12 mouse cellular contexts compared by ENCODE assay signal in genomic region chr14:51827842-51828241, GRCm38 (mm10). TPM values are rescaled to one million over a fixed set of nuclear protein-coding genes. Genes with fewer than 3 reads are reported as not detected.
DNase-seq lines count a peak whose midpoint lies in the region; ATAC-seq and TF ChIP-seq lines count a peak whose summit lies in the region.
"Not testable (repeated sequence)": the region's sequence is repeated elsewhere in the genome, so short reads cannot be mapped to it uniquely, and the experiment has no call there.
"Had no signal": no experiment of that assay in that cellular context is flagged by ENCODE, and none has a peak within 500 bp of the region (broad histone marks: within the 10 kb centered on the region; RNA-seq: fewer than 3 reads in every experiment).

No protein-coding gene starts in this region.

- not testable (repeated sequence) for H3K4me3 ChIP-seq in ES-E14 (ENCODE audit: insufficient read depth in 1 of 2, low read depth in 1 of 2, low read length in 2 of 2, poor library complexity in 1 of 2, severe bottlenecking in 1 of 2); forebrain, embryonic 13.5 days; hindbrain, embryonic 11.5 days (ENCODE audit: low read depth, low read length); layer of hippocampus, adult 2 months

- not testable (repeated sequence) for H3K36me3 ChIP-seq in ES-E14 (ENCODE audit: control insufficient read depth, insufficient read depth, low read length, poor library complexity, severe bottlenecking); forebrain, embryonic 13.5 days (ENCODE audit: poor library complexity, severe bottlenecking); hindbrain, embryonic 11.5 days (ENCODE audit: control insufficient read depth, insufficient read depth, low read length)

- TF ChIP-seq POLR2A in brain, embryonic 14.5 days (IDR thresholded peaks at IDR 0.05; ENCODE audit: borderline replicate concordance, extremely low read depth, insufficient read depth, insufficient read length, poor library complexity, severe bottlenecking), result not testable (repeated sequence)

- H3K9me3 ChIP-seq in ES-E14 (ENCODE audit: control insufficient read depth, insufficient read depth, low read depth, low read length); forebrain, embryonic 13.5 days (replicated peaks); hindbrain, embryonic 11.5 days (ENCODE audit: control insufficient read depth, low read length): not testable (repeated sequence)

- H3K4me2 ChIP-seq in forebrain, embryonic 13.5 days; hindbrain, embryonic 11.5 days (replicated peaks; ENCODE audit: low read depth, low read length): not testable (repeated sequence)

- WGBS in forebrain, embryonic 13.5 days, result 41% methylated on average over 5 of the region's 5 CpGs
- WGBS in hindbrain, embryonic 11.5 days, result 44% methylated on average over 5 of the region's 5 CpGs

- not testable (repeated sequence) for DNase-seq in ES-E14 (ENCODE audit: low read depth, low spot score)
- DNase-seq in brain, embryonic 14.5 days (ENCODE audit: low read depth), result peak; percentile 25
- DNase-seq in hindbrain, embryonic 11.5 days (ENCODE audit: low spot score), result peak; percentile 18
- peak in 1 of 2 experiments; percentile 13 for DNase-seq in layer of hippocampus, adult 2 months (ENCODE audit: low spot score in 2 of 2)
- DNase-seq in lung, postnatal 36 days, result peak; percentile 19
- peak; percentile 39 for DNase-seq in retina, embryonic 14.5 days (ENCODE audit: low spot score)

- not testable (repeated sequence) for H3K4me1 ChIP-seq in ES-E14 (ENCODE audit: control insufficient read depth in 2 of 2, insufficient read depth in 2 of 2, low read length in 2 of 2, poor library complexity in 1 of 2); forebrain, embryonic 13.5 days; hindbrain, embryonic 11.5 days (replicated peaks; ENCODE audit: control insufficient read depth, insufficient read depth, low read length)

- in situ Hi-C loops in ES-E14 (cut with MboI; ENCODE audit: low sequenced_read_pairs in 2 of 2, unreplicated experiment in 2 of 2), result not testable (repeated sequence)

- not testable (repeated sequence) for H3K27ac ChIP-seq in ES-E14 (ENCODE audit: insufficient read depth, low read depth, low read length, poor library complexity, severe bottlenecking); forebrain, embryonic 13.5 days; hindbrain, embryonic 11.5 days (ENCODE audit: low read depth, low read length); layer of hippocampus, adult 2 months

- H3K9ac ChIP-seq in ES-E14 (ENCODE audit: insufficient read depth, low read depth, low read length, poor library complexity, severe bottlenecking); forebrain, embryonic 13.5 days; hindbrain, embryonic 11.5 days (ENCODE audit: low read depth, low read length): not testable (repeated sequence)

- H3K27me3 ChIP-seq in forebrain, embryonic 13.5 days; hindbrain, embryonic 11.5 days (ENCODE audit: control insufficient read depth, insufficient read depth, low read length): not testable (repeated sequence)

- peak; percentile 73; the same call in 1 of the 2 replicates for ATAC-seq in forebrain, embryonic 13.5 days
- not testable (repeated sequence) for ATAC-seq in hindbrain, embryonic 11.5 days (ENCODE audit: low FRiP score)

- peak; percentile 47; the same call in 1 of the 2 replicates for TF ChIP-seq CTCF in brain, embryonic 14.5 days (IDR thresholded peaks at IDR 0.05; ENCODE audit: borderline replicate concordance, extremely low read depth, insufficient read depth, insufficient read length)
- peak; percentile 74 for TF ChIP-seq CTCF in layer of hippocampus, adult 2 months (conservative IDR thresholded peaks at IDR 0.05)

TF ChIP-seq in ES-E14, 5 proteins besides CTCF, POLR2A, EP300 and RAD21:
- TF ChIP-seq MAFK (IDR thresholded peaks at IDR 0.05; ENCODE audit: insufficient read depth, low read depth, low read length), result peak; percentile 36; the same call in 1 of the 2 replicates

RNA-seq across cellular contexts. Expression of gene Ear6, which starts 25.7 kb away (rescaled TPM):
- total RNA-seq in ES-E14 (2012; rRNA removed), result not detected in 2 replicates
- 0.14 TPM in 1 of 2 replicates, not detected in the other for polyA plus RNA-seq in brain, embryonic 14.5 days (2012; rRNA removed)
- not detected in 2 replicates for polyA plus RNA-seq in forebrain, embryonic 13.5 days (2015; fragmentation: Nextera tagmentation; extraction: Ambion mirVana)
- polyA plus RNA-seq in hindbrain, embryonic 11.5 days (2014; fragmentation: Nextera tagmentation; extraction: Ambion mirVana), result not detected in 2 replicates
- not detected for total RNA-seq in layer of hippocampus, adult 2 months (2021)
- total RNA-seq: gastrocnemius, postnatal 4 days; layer of hippocampus, postnatal 14 days had no signal
- polyA plus RNA-seq: hindbrain, embryonic 15.5 days had no signal

RNA-seq across cellular contexts. Expression of gene AY358078, which starts 28.0 kb away (rescaled TPM):
- not detected in 2 replicates for total RNA-seq in ES-E14 (2012; rRNA removed)
- not detected in 2 replicates for polyA plus RNA-seq in brain, embryonic 14.5 days (2012; rRNA removed)
- polyA plus RNA-seq in forebrain, embryonic 13.5 days (2015; fragmentation: Nextera tagmentation; extraction: Ambion mirVana), result not detected in 2 replicates
- polyA plus RNA-seq in hindbrain, embryonic 11.5 days (2014; fragmentation: Nextera tagmentation; extraction: Ambion mirVana), result not detected in 2 replicates
- total RNA-seq in layer of hippocampus, adult 2 months (2021), result not detected
- total RNA-seq: gastrocnemius, postnatal 4 days; layer of hippocampus, postnatal 14 days had no signal
- polyA plus RNA-seq: hindbrain, embryonic 15.5 days; liver, embryonic 15.5 days; thymus, postnatal 0 days had no signal

RNA-seq across cellular contexts. Expression of gene Ang4, which starts 54.5 kb away (rescaled TPM):
- total RNA-seq in ES-E14 (2012; rRNA removed), result not detected in 2 replicates
- polyA plus RNA-seq in brain, embryonic 14.5 days (2012; rRNA removed), result not detected in 2 replicates
- not detected in 2 replicates for polyA plus RNA-seq in forebrain, embryonic 13.5 days (2015; fragmentation: Nextera tagmentation; extraction: Ambion mirVana)
- polyA plus RNA-seq in hindbrain, embryonic 11.5 days (2014; fragmentation: Nextera tagmentation; extraction: Ambion mirVana), result not detected in 2 replicates
- not detected for total RNA-seq in layer of hippocampus, adult 2 months (2021)
- total RNA-seq: gastrocnemius, postnatal 4 days; layer of hippocampus, postnatal 14 days had no signal
- polyA plus RNA-seq: hindbrain, embryonic 15.5 days; liver, embryonic 15.5 days had no signal

RNA-seq across cellular contexts. Expression of gene Mettl17, which starts 56.8 kb away (rescaled TPM):
- 19.7 and 40.1 TPM in 2 replicates for total RNA-seq in ES-E14 (2012; rRNA removed)
- 64.9 and 76.0 TPM in 2 replicates for polyA plus RNA-seq in brain, embryonic 14.5 days (2012; rRNA removed)
- 60.5 and 76.5 TPM in 2 replicates for polyA plus RNA-seq in forebrain, embryonic 13.5 days (2015; fragmentation: Nextera tagmentation; extraction: Ambion mirVana)
- 49.0 and 52.8 TPM in 2 replicates for polyA plus RNA-seq in hindbrain, embryonic 11.5 days (2014; fragmentation: Nextera tagmentation; extraction: Ambion mirVana)
- total RNA-seq in layer of hippocampus, adult 2 months (2021), result 10 to 100 TPM; 31.6 to 40.5 TPM
